Mouse (Mus musculus) liver, adult 2 months (tissue): ENCODE measurements around the gene Nr5a2. TPM values are rescaled to one million over a fixed set of nuclear protein-coding genes. Genes with fewer than 3 reads are reported as not detected.

Experiments used
- DNase-seq: peaks from one replicate; pipeline ENCODE4 v3.0.0-alpha.2; 2011; ENCODE audit warnings: low read depth, low spot score; ENCODE audit errors: extremely low read depth
- H3K27ac ChIP-seq: fragments of 200-500 bp; replicated peaks from 2 replicates; pipeline ENCODE4 v1.5.1; 2012; ENCODE audit warnings: low read depth, mild to moderate bottlenecking, control low read depth, inconsistent platforms, low read length; ENCODE audit not compliant: insufficient read depth
- H3K27me3 ChIP-seq: fragments of 200-500 bp; 2 replicates; pipeline ENCODE4 v1.6.1; 2012; ENCODE audit warnings: mild to moderate bottlenecking, moderate library complexity, low read length, inconsistent platforms; ENCODE audit not compliant: control insufficient read depth, insufficient read depth
- H3K36me3 ChIP-seq: fragments of 200-500 bp; 2 replicates; pipeline ENCODE4 v1.6.1; 2012; ENCODE audit warnings: low read length, inconsistent platforms; ENCODE audit not compliant: control insufficient read depth, insufficient read depth
- H3K4me1 ChIP-seq: fragments of 200-500 bp; 2 replicates; pipeline ENCODE4 v1.6.1; 2011; ENCODE audit warnings: low read length; ENCODE audit not compliant: control insufficient read depth, insufficient read depth
- H3K4me3 ChIP-seq: fragments of 200-500 bp; 2 replicates; pipeline ENCODE4 v1.5.1; 2011; ENCODE audit warnings: low read depth, mild to moderate bottlenecking, control low read depth, low read length, moderate library complexity; ENCODE audit not compliant: insufficient read depth
- H3K79me2 ChIP-seq: fragments of 200-500 bp; 2 replicates; pipeline ENCODE4 v1.6.1; 2012; ENCODE audit warnings: inconsistent platforms, mild to moderate bottlenecking, low read length, moderate library complexity; ENCODE audit not compliant: control insufficient read depth, insufficient read depth
- H3K9ac ChIP-seq: fragments of 200-500 bp; 2 replicates; pipeline ENCODE4 v1.6.1; 2012; ENCODE audit warnings: low read depth, mild to moderate bottlenecking, control low read depth, inconsistent platforms, low read length
- CTCF ChIP-seq: fragments of 200-500 bp; IDR thresholded peaks from 2 replicates; pipeline ENCODE4 v1.5.1; 2011; ENCODE audit warnings: low read depth, low read length, control low read depth
- POLR2A ChIP-seq: fragments of 200-500 bp; IDR thresholded peaks from 2 replicates; pipeline ENCODE4 v1.6.1; 2011; ENCODE audit warnings: low read length, control low read depth; ENCODE audit not compliant: insufficient read depth; ENCODE audit errors: extremely low read depth
- WGBS: fragments of 180-500 bp; shearing (Covaris S2); methylation state at CpG from one replicate; pipeline ENCODE4 v1.1.7; 2018; 5-methylcytosine and 5-hydroxymethylcytosine counted together
- polyA plus RNA-seq: library from polyadenylated mRNA; depleted of rRNA; stranded (reverse); fragments of >200 nt; gene quantifications from 2 replicates; pipeline ENCODE4 v1.2.3, GENCODE M21; 2012
- total RNA-seq: library from RNA; depleted of rRNA; stranded (reverse); fragments of >200 nt; gene quantifications from 2 replicates; pipeline ENCODE4 v1.2.3, GENCODE M21; 2014

The Nr5a2 gene
- total and polyA plus RNA-seq, 2 experiments = 21.4 to 37.7 TPM

- TF ChIP-seq POLR2A = no peak
- TF ChIP-seq CTCF = no peak
- DNase-seq = no peak
- H3K4me1 ChIP-seq = peaks cover 6% of the 10 kb centered on the region
- H3K27me3 ChIP-seq = no peaks in the 10 kb centered on the region
- H3K9ac ChIP-seq = peak overlapping the region; percentile 97
- H3K4me3 ChIP-seq = peak overlapping the region; percentile 84
- peak overlapping the region; percentile 98 for H3K27ac ChIP-seq
- peaks cover 15% of the 10 kb centered on the region for H3K36me3 ChIP-seq
- WGBS = 2% methylated on average over 7 of the region's 7 CpGs
- peaks cover 26% of the 10 kb centered on the region for H3K79me2 ChIP-seq
Measured at GRCm38 (mm10) chr1:136948127-136948422, 12.2 kb downstream of the Nr5a2 start.

- Histone ChIP-seq H3K79me2 (peaks cover 20% of the 10 kb centered on the region), H3K4me1 (peaks cover 4% of the 10 kb centered on the region), H3K27me3 (no peaks in the 10 kb centered on the region), H3K9ac (peak overlapping the region; percentile 97), H3K4me3 (peak overlapping the region; percentile 84), H3K27ac (peak overlapping the region; percentile 98), H3K36me3 (peaks cover 18% of the 10 kb centered on the region)
- under 1% methylated on average over 20 of the region's 20 CpGs for WGBS
- peak; percentile 62 for DNase-seq
- TF ChIP-seq CTCF = no peak
- TF ChIP-seq POLR2A = no peak
Measured at GRCm38 (mm10) chr1:136947394-136948126, 12.7 kb downstream of the Nr5a2 start.

- no peaks in the 10 kb centered on the region for H3K27me3 ChIP-seq
- peaks cover 22% of the 10 kb centered on the region for H3K36me3 ChIP-seq
- H3K79me2 ChIP-seq = peaks cover 17% of the 10 kb centered on the region
- TF ChIP-seq CTCF (no peak), POLR2A (no peak)
- DNase-seq = peak; percentile 72
- H3K9ac ChIP-seq = peak overlapping the region; percentile 91
- peak overlapping the region; percentile 84 for H3K4me3 ChIP-seq
- peaks cover 3% of the 10 kb centered on the region; the same call in 1 of the 2 replicates for H3K4me1 ChIP-seq
- WGBS = 1% methylated on average over 18 of the region's 18 CpGs
- peak overlapping the region; percentile 98 for H3K27ac ChIP-seq
Measured at GRCm38 (mm10) chr1:136946806-136947393, 13.3 kb downstream of the Nr5a2 start.

GRCm38 (mm10) chr1:136946404-136946803 is 13.8 kb downstream of the Nr5a2 start:
- H3K27me3 ChIP-seq = no peaks in the 10 kb centered on the region
- peaks cover 17% of the 10 kb centered on the region; the same call in 1 of the 2 replicates for H3K79me2 ChIP-seq
- peaks cover 3% of the 10 kb centered on the region; the same call in 1 of the 2 replicates for H3K4me1 ChIP-seq
- TF ChIP-seq POLR2A (no peak), CTCF (no peak)
- peak overlapping the region; percentile 91 for H3K9ac ChIP-seq
- peak overlapping the region; percentile 98 for H3K27ac ChIP-seq
- H3K4me3 ChIP-seq = peak overlapping the region; percentile 84
- peaks cover 25% of the 10 kb centered on the region for H3K36me3 ChIP-seq
- 3% methylated on average over 8 of the region's 8 CpGs for WGBS
- DNase-seq = no peak

GRCm38 (mm10) chr1:136945876-136946275 is 14.4 kb downstream of the Nr5a2 start:
- Histone ChIP-seq H3K36me3 (peaks cover 29% of the 10 kb centered on the region), H3K27ac (peak overlapping the region; percentile 88), H3K79me2 (peaks cover 19% of the 10 kb centered on the region), H3K4me3 (peak overlapping the region; percentile 84), H3K9ac (peak overlapping the region; percentile 78), H3K4me1 (peaks cover 3% of the 10 kb centered on the region; the same call in 1 of the 2 replicates), H3K27me3 (no peaks in the 10 kb centered on the region)
- WGBS = 3% methylated on average over 10 of the region's 10 CpGs
- TF ChIP-seq CTCF (no peak), POLR2A (0 out of 2 replicates have a peak, but pooled peaks have one; percentile 10)
- peak; percentile 84 for DNase-seq

- no peak for DNase-seq
- peaks cover 23% of the 10 kb centered on the region for H3K79me2 ChIP-seq
- H3K27me3 ChIP-seq = no peaks in the 10 kb centered on the region
- WGBS = 31% methylated on average over 7 of the region's 7 CpGs
- H3K27ac ChIP-seq = peak overlapping the region; percentile 88
- peak overlapping the region; percentile 48; the same call in 1 of the 2 replicates for H3K4me3 ChIP-seq
- peak overlapping the region; percentile 78 for H3K9ac ChIP-seq
- TF ChIP-seq CTCF = no peak
- H3K4me1 ChIP-seq = peaks cover 6% of the 10 kb centered on the region
- peaks cover 34% of the 10 kb centered on the region for H3K36me3 ChIP-seq
Measured at GRCm38 (mm10) chr1:136945426-136945825, 14.8 kb downstream of the Nr5a2 start.
